Comparison of ENCODE assay signal across 8 mouse cellular contexts in genomic region chr9:57074171-57074821, GRCm38 (mm10). TPM values are rescaled to one million over a fixed set of nuclear protein-coding genes. Genes with fewer than 3 reads are reported as not detected.
DNase-seq lines count a peak whose midpoint lies in the region; ATAC-seq lines count a peak whose summit lies in the region.

No protein-coding gene starts in this region.

- H3K36me3 ChIP-seq in megakaryocyte, embryonic 14.5 days (replicated peaks; ENCODE audit: low read length), result peaks cover 3% of the 10 kb centered on the region
- no peaks in the 10 kb centered on the region for H3K36me3 ChIP-seq in intestine, embryonic 15.5 days
- no peaks in the 10 kb centered on the region for H3K36me3 ChIP-seq in liver, embryonic 12.5 days
- H3K36me3 ChIP-seq in neural tube, embryonic 11.5 days (ENCODE audit: control insufficient read depth, insufficient read depth, low read length), result no peaks in the 10 kb centered on the region

- peak overlapping the region; percentile 96 for H3K4me3 ChIP-seq in megakaryocyte, embryonic 14.5 days (replicated peaks)
- H3K4me3 ChIP-seq in intestine, embryonic 15.5 days (replicated peaks), result peak overlapping the region; percentile 85
- H3K4me3 ChIP-seq in liver, embryonic 12.5 days, result peak overlapping the region; percentile 87
- H3K4me3 ChIP-seq in neural tube, embryonic 11.5 days (ENCODE audit: low read depth, low read length), result peak overlapping the region; percentile 74

- H3K27ac ChIP-seq in intestine, embryonic 15.5 days, result peak overlapping the region; percentile 100
- H3K27ac ChIP-seq in liver, embryonic 12.5 days, result peak overlapping the region; percentile 100
- peak overlapping the region; percentile 42 for H3K27ac ChIP-seq in neural tube, embryonic 11.5 days (ENCODE audit: low read depth, low read length)

- no peak for ATAC-seq in megakaryocyte, adult 5-6 weeks (ENCODE audit: poor library complexity, severe bottlenecking)
- ATAC-seq in intestine, embryonic 15.5 days, result no peak
- ATAC-seq in liver, embryonic 12.5 days, result no peak
- ATAC-seq in neural tube, embryonic 11.5 days (ENCODE audit: insufficient read depth, low FRiP score, low TSS enrichment), result no peak

- 5% methylated on average over 21 of the region's 21 CpGs for WGBS in intestine, embryonic 15.5 days
- 5% methylated on average over 21 of the region's 21 CpGs for WGBS in liver, embryonic 12.5 days (ENCODE audit: insufficient replicate concordance)
- 8% methylated on average over 21 of the region's 21 CpGs for WGBS in neural tube, embryonic 11.5 days

- peak overlapping the region; percentile 64 for H3K9ac ChIP-seq in intestine, embryonic 15.5 days
- H3K9ac ChIP-seq in liver, embryonic 12.5 days, result peak overlapping the region; percentile 79
- H3K9ac ChIP-seq in neural tube, embryonic 11.5 days (ENCODE audit: low read length), result peak overlapping the region; percentile 73

- peak overlapping the region; percentile 82 for H3K4me2 ChIP-seq in intestine, embryonic 15.5 days (replicated peaks)
- peak overlapping the region; percentile 97 for H3K4me2 ChIP-seq in liver, embryonic 12.5 days
- H3K4me2 ChIP-seq in neural tube, embryonic 11.5 days (ENCODE audit: low read depth), result peak overlapping the region; percentile 91

- H3K27me3 ChIP-seq in megakaryocyte, embryonic 14.5 days (replicated peaks), result no peaks in the 10 kb centered on the region
- H3K27me3 ChIP-seq in intestine, embryonic 15.5 days (replicated peaks), result no peaks in the 10 kb centered on the region
- no peaks in the 10 kb centered on the region for H3K27me3 ChIP-seq in liver, embryonic 12.5 days (replicated peaks)
- no peaks in the 10 kb centered on the region for H3K27me3 ChIP-seq in neural tube, embryonic 11.5 days (ENCODE audit: control insufficient read depth, insufficient read depth, low read length)

- H3K9me3 ChIP-seq in megakaryocyte, embryonic 14.5 days, result no peaks in the 10 kb centered on the region
- no peaks in the 10 kb centered on the region for H3K9me3 ChIP-seq in intestine, embryonic 15.5 days
- no peaks in the 10 kb centered on the region for H3K9me3 ChIP-seq in liver, embryonic 12.5 days (replicated peaks)
- H3K9me3 ChIP-seq in neural tube, embryonic 11.5 days (ENCODE audit: control insufficient read depth, low read length), result no peaks in the 10 kb centered on the region

- DNase-seq in cerebellum, adult 8-10 months, result peak; percentile 45
- peak; percentile 38 to 57 for DNase-seq in gastrocnemius, adult 8-10 months (ENCODE audit: low spot score in 2 of 2)
- peak; percentile 43 for DNase-seq in neural tube, embryonic 11.5 days (ENCODE audit: low spot score)
- peak; percentile 52 for DNase-seq in thymus, postnatal 25 days

- H3K4me1 ChIP-seq in megakaryocyte, embryonic 14.5 days, result peaks cover 48% of the 10 kb centered on the region
- peaks cover 5% of the 10 kb centered on the region for H3K4me1 ChIP-seq in intestine, embryonic 15.5 days (replicated peaks)
- peaks cover 62% of the 10 kb centered on the region for H3K4me1 ChIP-seq in liver, embryonic 12.5 days
- H3K4me1 ChIP-seq in neural tube, embryonic 11.5 days (ENCODE audit: control insufficient read depth, insufficient read depth, low read length), result peaks cover 17% of the 10 kb centered on the region

RNA-seq across cellular contexts. Expression of gene Sin3a, which starts 2.5 kb away (rescaled TPM):
- polyA plus RNA-seq in megakaryocyte, embryonic 14.5 days (2012; ENCODE audit: insufficient read depth, low replicate concordance), result 0.78 and 3.8 TPM in 2 replicates
- total RNA-seq in megakaryocyte, adult 5-6 weeks (2015), result 83.5 and 87.5 TPM in 2 replicates
- 89.8 and 96.9 TPM in 2 replicates for total RNA-seq in megakaryocyte, adult 5-6 weeks (2017)
- 10 to 100 TPM; 18.6 to 23.0 (median 19.8) TPM for total RNA-seq in gastrocnemius, adult 8-10 months (2022)
- polyA plus RNA-seq in intestine, embryonic 15.5 days (2015; fragmentation: Nextera tagmentation; extraction: Ambion mirVana), result 26.0 and 26.4 TPM in 2 replicates
- 20.2 and 20.5 TPM in 2 replicates for polyA plus RNA-seq in liver, embryonic 12.5 days (2016; fragmentation: Nextera tagmentation; extraction: Ambion mirVana)
- polyA plus RNA-seq in neural tube, embryonic 11.5 days (2014; fragmentation: Nextera tagmentation; extraction: Ambion mirVana), result 55.3 and 57.1 TPM in 2 replicates

RNA-seq across cellular contexts. Expression of gene Man2c1, which starts 56.2 kb away (rescaled TPM):
- 50.4 and 95.7 TPM in 2 replicates for polyA plus RNA-seq in megakaryocyte, embryonic 14.5 days (2012; ENCODE audit: insufficient read depth, low replicate concordance)
- 27.4 and 47.7 TPM in 2 replicates for total RNA-seq in megakaryocyte, adult 5-6 weeks (2015)
- total RNA-seq in megakaryocyte, adult 5-6 weeks (2017), result 33.6 and 35.4 TPM in 2 replicates
- 10 to 100 TPM; 22.1 to 36.3 (median 29.0) TPM for total RNA-seq in gastrocnemius, adult 8-10 months (2022)
- polyA plus RNA-seq in intestine, embryonic 15.5 days (2015; fragmentation: Nextera tagmentation; extraction: Ambion mirVana), result 50.6 and 55.6 TPM in 2 replicates
- polyA plus RNA-seq in liver, embryonic 12.5 days (2016; fragmentation: Nextera tagmentation; extraction: Ambion mirVana), result 31.5 and 35.4 TPM in 2 replicates
- 23.9 and 29.4 TPM in 2 replicates for polyA plus RNA-seq in neural tube, embryonic 11.5 days (2014; fragmentation: Nextera tagmentation; extraction: Ambion mirVana)

Comparison
In these comparisons a context has a peak if more than half of its experiments do, and no peak if none do; other contexts are left out.
1. H3K27ac ChIP-seq: peak in every context shown above with its lines; median percentile 100 in intestine, embryonic 15.5 days; 100 in liver, embryonic 12.5 days; 42 in neural tube, embryonic 11.5 days.